Comparison of ENCODE assay signal across 8 mouse cellular contexts in genomic region chr12:21417100-21418070, GRCm38 (mm10). TPM values are rescaled to one million over a fixed set of nuclear protein-coding genes. Genes with fewer than 3 reads are reported as not detected.
DNase-seq lines count a peak whose midpoint lies in the region; ATAC-seq and TF ChIP-seq lines count a peak whose summit lies in the region.

TSS of gene Ywhaq (minus strand) at chr12:21417637.

- H3K4me2 ChIP-seq in forebrain, embryonic 12.5 days, result peak within 1 kb of the TSS; percentile 72
- H3K4me2 ChIP-seq in heart, postnatal 0 days (ENCODE audit: low read depth, low read length), result peak within 1 kb of the TSS; percentile 91
- peak within 1 kb of the TSS; percentile 94 for H3K4me2 ChIP-seq in liver, embryonic 16.5 days (ENCODE audit: low read depth, low read length)
- peak within 1 kb of the TSS; percentile 88 for H3K4me2 ChIP-seq in neural tube, embryonic 13.5 days

- peak within 1 kb of the TSS; percentile 96 for H3K9ac ChIP-seq in forebrain, embryonic 12.5 days
- H3K9ac ChIP-seq in heart, postnatal 0 days (replicated peaks; ENCODE audit: low read depth, low read length), result peak within 1 kb of the TSS; percentile 93
- H3K9ac ChIP-seq in liver, embryonic 16.5 days (ENCODE audit: low read depth, low read length), result peak within 1 kb of the TSS; percentile 88
- H3K9ac ChIP-seq in neural tube, embryonic 13.5 days, result peak within 1 kb of the TSS; percentile 99

- no peaks in the 10 kb centered on the region for H3K9me3 ChIP-seq in E14TG2a.4 (ENCODE audit: low read length)
- H3K9me3 ChIP-seq in forebrain, embryonic 12.5 days, result peaks cover 14% of the 10 kb centered on the region
- H3K9me3 ChIP-seq in heart, postnatal 0 days (replicated peaks; ENCODE audit: control insufficient read depth, low read length), result no peaks in the 10 kb centered on the region
- H3K9me3 ChIP-seq in liver, embryonic 16.5 days (replicated peaks; ENCODE audit: control insufficient read depth, low read length), result no peaks in the 10 kb centered on the region; the same call in 1 of the 2 replicates
- H3K9me3 ChIP-seq in neural tube, embryonic 13.5 days, result peaks cover 11% of the 10 kb centered on the region

- peak within 1 kb of the TSS; percentile 100 for H3K27ac ChIP-seq in forebrain, embryonic 12.5 days
- peak within 1 kb of the TSS; percentile 100 for H3K27ac ChIP-seq in heart, postnatal 0 days (ENCODE audit: low read depth)
- peak within 1 kb of the TSS; percentile 98 for H3K27ac ChIP-seq in liver, embryonic 16.5 days (ENCODE audit: low read length)
- H3K27ac ChIP-seq in neural tube, embryonic 13.5 days (replicated peaks), result peak within 1 kb of the TSS; percentile 100
- H3K27ac ChIP-seq in testis, adult 2 months (ENCODE audit: control insufficient read depth, insufficient read depth, low read depth, low read length), result peak within 1 kb of the TSS; percentile 99

- H3K4me3 ChIP-seq in E14TG2a.4 (replicated peaks; ENCODE audit: low read length), result peak within 1 kb of the TSS; percentile 92
- H3K4me3 ChIP-seq in forebrain, embryonic 12.5 days (replicated peaks), result peak within 1 kb of the TSS; percentile 93
- peak within 1 kb of the TSS; percentile 87 for H3K4me3 ChIP-seq in heart, postnatal 0 days (ENCODE audit: low read depth, low read length)
- peak within 1 kb of the TSS; percentile 88 for H3K4me3 ChIP-seq in liver, embryonic 16.5 days (ENCODE audit: low read depth, low read length)
- peak within 1 kb of the TSS; percentile 93 for H3K4me3 ChIP-seq in neural tube, embryonic 13.5 days
- peak within 1 kb of the TSS; percentile 95 for H3K4me3 ChIP-seq in testis, adult 2 months (ENCODE audit: control insufficient read depth, low read depth, low read length)

- under 1% methylated on average over 75 of the region's 103 CpGs for WGBS in forebrain, embryonic 12.5 days
- under 1% methylated on average over 98 of the region's 103 CpGs for WGBS in heart, postnatal 0 days
- under 1% methylated on average over 94 of the region's 103 CpGs for WGBS in liver, embryonic 16.5 days (ENCODE audit: insufficient replicate concordance)
- WGBS in neural tube, embryonic 13.5 days, result under 1% methylated on average over 92 of the region's 103 CpGs

- no peaks in the 10 kb centered on the region for H3K27me3 ChIP-seq in E14TG2a.4 (ENCODE audit: insufficient read depth, low read length)
- no peaks in the 10 kb centered on the region for H3K27me3 ChIP-seq in forebrain, embryonic 12.5 days
- H3K27me3 ChIP-seq in heart, postnatal 0 days (ENCODE audit: control insufficient read depth, insufficient read depth, low read length), result no peaks in the 10 kb centered on the region
- no peaks in the 10 kb centered on the region for H3K27me3 ChIP-seq in liver, embryonic 16.5 days (ENCODE audit: control insufficient read depth, insufficient read depth, low read depth, low read length)
- no peaks in the 10 kb centered on the region for H3K27me3 ChIP-seq in neural tube, embryonic 13.5 days
- H3K27me3 ChIP-seq in testis, adult 2 months (ENCODE audit: control insufficient read depth, insufficient read depth, low read length), result no peaks in the 10 kb centered on the region

- peaks cover 42% of the 10 kb centered on the region for H3K36me3 ChIP-seq in E14TG2a.4 (ENCODE audit: insufficient read depth, low read length)
- H3K36me3 ChIP-seq in forebrain, embryonic 12.5 days (replicated peaks), result peaks cover 32% of the 10 kb centered on the region
- H3K36me3 ChIP-seq in heart, postnatal 0 days (replicated peaks; ENCODE audit: control insufficient read depth, insufficient read depth, low read length), result peaks cover 4% of the 10 kb centered on the region
- peaks cover 16% of the 10 kb centered on the region for H3K36me3 ChIP-seq in liver, embryonic 16.5 days (ENCODE audit: control insufficient read depth, insufficient read depth)
- H3K36me3 ChIP-seq in neural tube, embryonic 13.5 days, result peaks cover 27% of the 10 kb centered on the region
- H3K36me3 ChIP-seq in testis, adult 2 months (ENCODE audit: control insufficient read depth, insufficient read depth, low read length), result no peaks in the 10 kb centered on the region; the same call in 1 of the 2 replicates

- peak; percentile 97 for TF ChIP-seq POLR2A in testis, adult 2 months (IDR thresholded peaks at IDR 0.05; ENCODE audit: control insufficient read depth, low read depth, low read length)

- peak; percentile 95 for DNase-seq in c-Kit-positive CD71-positive TER-119-positive erythroid progenitor cells, embryonic 14.5 days (ENCODE audit: low spot score)
- DNase-seq in heart, postnatal 0 days (ENCODE audit: low spot score), result peak; percentile 98
- DNase-seq in kidney, postnatal 4 days, result peak; percentile 98 to 99

- no peak for TF ChIP-seq CTCF in E14TG2a.4 (conservative IDR thresholded peaks at IDR 0.05; ENCODE audit: low read length)
- no peak for TF ChIP-seq CTCF in heart, postnatal 0 days (IDR thresholded peaks at IDR 0.05; ENCODE audit: low read depth)
- no peak for TF ChIP-seq CTCF in testis, adult 2 months (IDR thresholded peaks at IDR 0.05; ENCODE audit: control insufficient read depth, insufficient read depth, insufficient replicate concordance, low read depth, low read length)

- ATAC-seq in forebrain, embryonic 12.5 days (ENCODE audit: low FRiP score), result peak; percentile 99
- peak; percentile 98 for ATAC-seq in heart, postnatal 0 days (ENCODE audit: insufficient read depth, low read depth)
- ATAC-seq in liver, embryonic 16.5 days (ENCODE audit: low read depth), result peak; percentile 98
- peak; percentile 100 for ATAC-seq in neural tube, embryonic 13.5 days (ENCODE audit: low read depth)

- peak; percentile 52; the same call in 1 of the 2 replicates for TF ChIP-seq EP300 in heart, postnatal 0 days (IDR thresholded peaks at IDR 0.05; ENCODE audit: low read depth)

- H3K4me1 ChIP-seq in E14TG2a.4 (replicated peaks; ENCODE audit: low read depth, low read length), result peaks cover 68% of the 10 kb centered on the region
- H3K4me1 ChIP-seq in forebrain, embryonic 12.5 days, result peaks cover 12% of the 10 kb centered on the region
- H3K4me1 ChIP-seq in heart, postnatal 0 days (ENCODE audit: control insufficient read depth, insufficient read depth), result peaks cover 20% of the 10 kb centered on the region
- peaks cover 32% of the 10 kb centered on the region for H3K4me1 ChIP-seq in liver, embryonic 16.5 days (ENCODE audit: control insufficient read depth, low read depth, low read length)
- peaks cover 32% of the 10 kb centered on the region for H3K4me1 ChIP-seq in neural tube, embryonic 13.5 days (replicated peaks)
- peaks cover 4% of the 10 kb centered on the region for H3K4me1 ChIP-seq in testis, adult 2 months (ENCODE audit: control insufficient read depth, insufficient read depth, low read length)

RNA-seq across cellular contexts. Expression of gene Ywhaq, which starts in this region (rescaled TPM):
- polyA plus RNA-seq in forebrain, embryonic 12.5 days (2016; fragmentation: Nextera tagmentation; extraction: Ambion mirVana), result 1,153 and 1,229 TPM in 2 replicates
- total RNA-seq in heart, postnatal 0 days (2014; rRNA removed; ENCODE audit: low replicate concordance), result 158 and 165 TPM in 2 replicates
- polyA plus RNA-seq in heart, postnatal 0 days (2015; fragmentation: Nextera tagmentation; extraction: Ambion mirVana), result 224 and 234 TPM in 2 replicates
- polyA plus RNA-seq in liver, embryonic 16.5 days (2015; fragmentation: Nextera tagmentation; extraction: Ambion mirVana), result 161 and 182 TPM in 2 replicates
- 1,143 and 1,197 TPM in 2 replicates for polyA plus RNA-seq in neural tube, embryonic 13.5 days (2015; fragmentation: Nextera tagmentation; extraction: Ambion mirVana)
- 100 and 101 TPM in 2 replicates for polyA plus RNA-seq in testis, adult 2 months (2012; rRNA removed)

Comparison
In these comparisons a context has a peak if more than half of its experiments do, and no peak if none do; other contexts are left out.
1. Peak in every context shown above with its lines: DNase-seq, ATAC-seq, H3K4me3 ChIP-seq and H3K27ac ChIP-seq.